Mouse (Mus musculus) forebrain, embryonic 15.5 days (tissue): ENCODE data around the gene Ahctf1. TPM values are rescaled to one million over a fixed set of nuclear protein-coding genes. Genes with fewer than 3 reads are reported as not detected.
"Not testable (repeated sequence)": the region's sequence is repeated elsewhere in the genome, so short reads cannot be mapped to it uniquely, and the experiment has no call there.

ENCODE experiments used
- ATAC-seq: fragments of 200-750 bp; cut with Nextera tagmentation; replicated peaks from 2 replicates; pipeline ENCODE4 v1.8.0; 2017; ENCODE audit warnings: mild to moderate bottlenecking, moderate TSS enrichment, moderate library complexity
- H3K27ac ChIP-seq: fragments of 300-500 bp; sonication (generic); replicated peaks from 2 replicates; pipeline ENCODE4 v1.5.1; 2015; ENCODE audit warnings: mild to moderate bottlenecking, inconsistent platforms
- H3K27me3 ChIP-seq: fragments of 300-500 bp; sonication (generic); 2 replicates; pipeline ENCODE4 v1.6.1; 2015; ENCODE audit warnings: inconsistent platforms
- H3K36me3 ChIP-seq: fragments of 300-500 bp; sonication (generic); 2 replicates; pipeline ENCODE4 v1.6.1; 2015; ENCODE audit warnings: mild to moderate bottlenecking, inconsistent platforms
- H3K4me1 ChIP-seq: fragments of 300-500 bp; sonication (generic); 2 replicates; pipeline ENCODE4 v1.6.1; 2015; ENCODE audit warnings: inconsistent platforms
- H3K4me2 ChIP-seq: fragments of 300-500 bp; sonication (generic); replicated peaks from 2 replicates; pipeline ENCODE4 v1.6.1; 2015; ENCODE audit warnings: mild to moderate bottlenecking, inconsistent platforms
- H3K4me3 ChIP-seq: fragments of 300-500 bp; sonication (generic); 2 replicates; pipeline ENCODE4 v1.5.1; 2015; ENCODE audit warnings: mild to moderate bottlenecking, inconsistent platforms
- H3K9ac ChIP-seq: fragments of 300-500 bp; sonication (generic); replicated peaks from 2 replicates; pipeline ENCODE4 v1.6.1; 2015; ENCODE audit warnings: mild to moderate bottlenecking, inconsistent platforms
- H3K9me3 ChIP-seq: fragments of 300-500 bp; sonication (generic); 2 replicates; pipeline ENCODE4 v1.6.1; 2016; ENCODE audit warnings: inconsistent platforms
- WGBS: fragments of 180-500 bp; shearing (Covaris S2); methylation state at CpG from one replicate; pipeline ENCODE4 v1.1.7; 2015; ENCODE audit warnings: mixed read lengths; 5-methylcytosine and 5-hydroxymethylcytosine counted together
- polyA plus RNA-seq: library from polyadenylated mRNA; unstranded; fragments of >200 nt; fragmentation: Nextera tagmentation; extraction: Ambion mirVana; gene quantifications from 2 replicates; pipeline ENCODE4 v1.2.1, GENCODE M21; 2015

The Ahctf1 gene
- polyA plus RNA-seq, 1 experiment from 2014 or later: 19.8 TPM

DNA sequence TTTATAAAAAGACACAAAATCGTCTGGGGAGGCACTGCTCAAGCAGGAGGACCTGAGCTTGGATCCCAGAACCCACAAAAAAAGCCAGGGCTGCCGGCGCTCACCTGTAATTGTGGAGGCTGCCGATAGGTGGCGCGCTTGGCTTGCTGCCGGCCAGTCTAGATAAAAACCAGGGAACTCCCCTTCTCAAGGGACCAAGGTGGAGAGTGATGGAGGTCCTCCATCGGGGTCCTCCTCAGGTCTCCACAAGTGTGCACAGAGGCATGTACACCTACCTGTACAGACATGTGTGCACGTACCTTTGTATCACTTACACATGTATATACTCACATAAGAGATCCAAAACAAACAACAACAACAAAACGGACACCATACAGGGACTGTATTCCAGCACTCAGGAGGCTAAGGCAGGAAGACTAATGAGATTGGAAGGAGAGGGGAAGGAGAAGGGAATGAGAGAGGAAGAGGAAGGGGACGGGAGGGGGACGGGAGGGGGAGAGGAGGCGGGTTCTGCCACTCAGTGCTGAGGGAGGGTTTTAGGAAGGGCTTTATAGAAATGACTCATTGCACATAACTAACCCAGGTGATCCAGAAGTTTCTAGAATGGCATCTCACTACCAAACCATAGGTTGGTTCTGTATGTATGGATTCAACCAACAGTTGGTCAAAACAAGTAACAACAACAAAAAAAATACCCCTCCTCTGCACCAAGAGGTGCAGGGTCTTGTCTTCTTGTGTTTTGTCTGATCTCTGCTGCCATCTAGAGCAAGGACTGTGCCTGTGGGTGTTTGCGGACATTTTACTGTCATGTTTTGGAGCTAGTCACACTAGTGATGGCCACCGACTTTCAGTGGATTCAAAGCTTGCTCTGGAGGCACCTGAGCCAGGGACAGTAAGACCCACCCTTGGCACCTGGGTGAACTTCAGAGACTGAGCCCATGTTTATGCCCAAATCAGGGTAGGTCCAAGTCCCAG, 68.7 kb downstream of the Ahctf1 start:
- H3K4me3 ChIP-seq: no peak overlapping the region
- no peaks in the 10 kb centered on the region for H3K4me1 ChIP-seq
- H3K36me3 ChIP-seq: no peaks in the 10 kb centered on the region
- ATAC-seq: no peak
- H3K4me2 ChIP-seq: no peak overlapping the region
- no peak overlapping the region for H3K27ac ChIP-seq
- H3K9me3 ChIP-seq: no peaks in the 10 kb centered on the region
- H3K9ac ChIP-seq: no peak overlapping the region
- H3K27me3 ChIP-seq: no peaks in the 10 kb centered on the region
- WGBS: 37% methylated on average over 15 of the region's 15 CpGs

GRCm38 (mm10) chr1:179731391-179731790, 72.1 kb downstream of the Ahctf1 start:
- 93% methylated on average over 3 of the region's 3 CpGs for WGBS
- Histone ChIP-seq H3K4me3 (no peak overlapping the region), H3K36me3 (no peaks in the 10 kb centered on the region), H3K9me3 (no peaks in the 10 kb centered on the region), H3K27me3 (no peaks in the 10 kb centered on the region), H3K4me1 (no peaks in the 10 kb centered on the region), H3K27ac (no peak overlapping the region), H3K4me2 (no peak overlapping the region), H3K9ac (no peak overlapping the region)
- ATAC-seq: no peak

- Histone ChIP-seq H3K27me3 (no peaks in the 10 kb centered on the region), H3K4me3 (no peak overlapping the region), H3K9me3 (no peaks in the 10 kb centered on the region), H3K4me2 (no peak overlapping the region), H3K4me1 (no peaks in the 10 kb centered on the region), H3K9ac (no peak overlapping the region), H3K36me3 (no peaks in the 10 kb centered on the region), H3K27ac (no peak overlapping the region)
- WGBS: 90% methylated on average over 10 of the region's 10 CpGs
- ATAC-seq: no peak
Observed at GRCm38 (mm10) chr1:179728661-179729060, 74.8 kb downstream of the Ahctf1 start.

DNA sequence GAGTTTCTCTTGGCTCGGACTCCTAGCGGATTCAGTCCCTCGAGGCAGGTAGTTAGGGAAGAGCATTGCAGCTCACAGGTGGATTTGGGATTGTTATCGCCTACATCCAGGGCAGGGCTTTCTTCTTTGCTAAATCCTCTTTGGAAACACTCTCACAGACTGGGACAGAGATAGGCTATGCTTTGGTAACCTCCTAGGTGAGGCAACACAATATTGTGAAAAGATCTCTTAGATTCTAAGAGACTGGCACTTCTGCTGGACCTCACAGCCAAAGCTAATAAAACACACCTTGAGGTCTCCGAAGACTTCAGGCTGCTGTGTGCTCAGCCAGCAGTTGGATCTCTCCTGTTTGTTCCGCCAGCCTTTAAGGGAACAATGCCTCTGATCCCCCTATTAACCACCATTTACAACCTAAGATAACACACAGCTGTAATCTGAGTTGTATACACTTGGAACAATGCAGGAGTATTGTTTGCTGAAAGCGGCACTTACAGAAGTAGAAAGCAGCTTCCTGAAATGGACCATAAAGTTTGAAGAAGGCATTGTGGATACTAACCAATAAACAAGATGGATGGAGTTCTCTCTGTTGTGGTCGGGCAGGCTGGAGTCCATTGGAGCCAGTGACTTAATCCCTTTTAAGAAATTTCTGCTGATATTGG, 80.5 kb downstream of the Ahctf1 start:
- H3K9ac ChIP-seq: no peak overlapping the region
- 75% methylated on average over 8 of the region's 8 CpGs for WGBS

DNA sequence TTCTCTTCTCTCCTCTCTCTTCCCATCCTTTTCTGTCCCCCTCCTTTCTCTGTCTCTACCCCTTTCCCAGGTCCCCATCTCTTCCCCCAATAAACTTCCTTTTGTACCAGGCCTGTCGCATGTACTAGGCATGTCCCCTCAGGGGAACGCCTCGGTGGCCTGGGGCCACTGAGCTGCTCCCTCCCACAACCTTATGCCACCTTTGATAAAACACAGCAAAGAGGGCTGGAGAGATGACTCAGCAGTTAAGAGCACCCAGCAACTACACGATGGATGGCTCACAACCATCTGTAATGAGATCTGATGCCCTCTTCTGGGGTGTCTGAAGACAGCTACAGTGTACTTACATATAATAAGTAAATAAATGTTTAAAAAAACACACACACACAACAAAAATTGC, 87.7 kb downstream of the Ahctf1 start:
- Histone ChIP-seq H3K36me3 (no peaks in the 10 kb centered on the region), H3K27me3 (no peaks in the 10 kb centered on the region), H3K4me1 (no peaks in the 10 kb centered on the region), H3K9ac (no peak overlapping the region), H3K9me3 (no peaks in the 10 kb centered on the region), H3K4me2 (no peak overlapping the region), H3K4me3 (no peak overlapping the region), H3K27ac (no peak overlapping the region)
- WGBS: 97% methylated on average over 4 of the region's 4 CpGs
- no peak for ATAC-seq

More for the DNA sequence above, 80.5 kb downstream of the Ahctf1 start:
- Histone ChIP-seq H3K27ac (no peak overlapping the region), H3K27me3 (no peaks in the 10 kb centered on the region), H3K4me2 (no peak overlapping the region), H3K4me3 (no peak overlapping the region), H3K9me3 (no peaks in the 10 kb centered on the region), H3K36me3 (no peaks in the 10 kb centered on the region), H3K4me1 (no peaks in the 10 kb centered on the region)
- no peak for ATAC-seq

DNA sequence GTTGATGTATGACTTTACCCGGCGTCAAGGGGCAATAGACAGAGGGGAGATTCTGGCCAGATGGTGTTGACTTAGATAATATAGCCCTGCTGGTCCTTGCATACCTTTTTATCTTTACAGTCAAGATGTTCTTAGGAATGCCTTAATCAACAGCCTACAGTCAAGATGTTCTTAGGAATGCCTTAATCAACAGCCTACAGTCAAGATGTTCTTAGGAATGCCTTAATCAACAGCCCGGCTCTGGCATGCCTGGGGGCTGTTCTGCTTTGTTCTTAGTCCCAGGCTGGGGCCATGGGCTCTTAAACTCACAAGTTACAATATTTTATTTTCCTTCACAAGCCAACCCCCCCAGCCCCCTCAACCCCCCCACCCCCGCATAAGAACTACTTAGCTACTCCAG, 88.2 kb downstream of the Ahctf1 start:
- ATAC-seq, H3K4me1 ChIP-seq, H3K4me3 ChIP-seq, H3K27me3 ChIP-seq, H3K9me3 ChIP-seq, H3K9ac ChIP-seq, H3K36me3 ChIP-seq, H3K27ac ChIP-seq, H3K4me2 ChIP-seq: not testable (repeated sequence)
- 92% methylated on average over 4 of the region's 4 CpGs for WGBS

GRCm38 (mm10) chr1:179713367-179713766, 90.1 kb downstream of the Ahctf1 start:
- Histone ChIP-seq H3K27ac (no peak overlapping the region), H3K9me3 (no peaks in the 10 kb centered on the region), H3K27me3 (no peaks in the 10 kb centered on the region), H3K4me1 (no peaks in the 10 kb centered on the region), H3K4me2 (no peak overlapping the region), H3K4me3 (no peak overlapping the region), H3K36me3 (no peaks in the 10 kb centered on the region), H3K9ac (no peak overlapping the region)
- 83% methylated on average over 3 of the region's 3 CpGs for WGBS
- no peak for ATAC-seq

DNA sequence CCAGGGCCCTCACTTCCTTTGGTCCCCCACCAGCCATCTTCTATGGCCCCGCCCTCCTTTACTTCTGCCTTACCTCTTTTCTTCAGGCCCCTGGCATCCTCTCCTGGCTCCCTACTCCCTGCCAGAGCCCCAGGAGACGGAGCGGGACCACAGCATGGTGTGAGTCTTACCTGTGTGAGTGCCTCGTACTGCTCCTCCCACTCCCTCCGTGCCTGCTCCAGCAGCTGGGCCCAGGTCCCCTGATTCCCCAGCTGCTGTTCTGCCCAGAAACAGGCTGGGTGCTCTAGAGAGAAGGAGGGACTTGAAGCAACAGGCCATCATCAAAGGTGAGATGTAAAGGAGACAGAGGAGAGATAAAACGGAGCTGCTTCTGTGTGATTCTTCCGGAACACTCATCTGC, 90.8 kb downstream of the Ahctf1 start:
- Histone ChIP-seq H3K27me3 (no peaks in the 10 kb centered on the region), H3K9ac (no peak overlapping the region), H3K9me3 (no peaks in the 10 kb centered on the region), H3K4me3 (no peak overlapping the region), H3K4me1 (no peaks in the 10 kb centered on the region), H3K4me2 (no peak overlapping the region), H3K36me3 (no peaks in the 10 kb centered on the region), H3K27ac (no peak overlapping the region)
- ATAC-seq: no peak
- WGBS: 85% methylated on average over 7 of the region's 7 CpGs

GRCm38 (mm10) chr1:179710739-179711138, 92.7 kb downstream of the Ahctf1 start:
- no peaks in the 10 kb centered on the region for H3K9me3 ChIP-seq
- H3K27me3 ChIP-seq: no peaks in the 10 kb centered on the region
- no peak overlapping the region for H3K27ac ChIP-seq
- ATAC-seq: no peak
- no peak overlapping the region for H3K4me3 ChIP-seq
- no peak overlapping the region for H3K4me2 ChIP-seq
- WGBS: 92% methylated on average over 5 of the region's 5 CpGs
- H3K4me1 ChIP-seq: no peaks in the 10 kb centered on the region
- no peak overlapping the region for H3K9ac ChIP-seq
- H3K36me3 ChIP-seq: no peaks in the 10 kb centered on the region

DNA sequence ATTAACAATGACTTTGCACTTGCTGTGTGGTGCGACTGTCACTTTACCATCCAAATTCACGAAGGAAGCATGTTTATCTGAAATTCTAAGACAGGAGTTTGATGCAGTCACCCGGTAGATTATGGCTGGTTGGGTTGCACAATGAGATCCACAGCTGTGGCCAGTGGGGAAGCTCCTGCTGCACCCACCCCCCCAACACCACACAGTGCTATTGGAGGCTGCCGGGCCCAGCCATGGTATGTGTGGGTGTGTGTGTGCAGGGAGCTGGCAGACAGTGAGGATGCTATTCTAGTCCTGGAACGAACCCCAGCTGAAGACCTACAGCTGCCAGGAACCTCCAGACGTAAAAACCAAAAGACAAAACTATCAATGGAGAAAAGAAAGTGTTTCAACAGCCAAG, 94.1 kb downstream of the Ahctf1 start:
- Histone ChIP-seq H3K27me3 (no peaks in the 10 kb centered on the region), H3K27ac (no peak overlapping the region), H3K9ac (no peak overlapping the region), H3K4me2 (no peak overlapping the region), H3K9me3 (no peaks in the 10 kb centered on the region), H3K4me3 (no peak overlapping the region), H3K4me1 (no peaks in the 10 kb centered on the region), H3K36me3 (no peaks in the 10 kb centered on the region)
- no peak; the same call in 1 of the 2 replicates for ATAC-seq
- WGBS: 75% methylated on average over 6 of the region's 6 CpGs

DNA sequence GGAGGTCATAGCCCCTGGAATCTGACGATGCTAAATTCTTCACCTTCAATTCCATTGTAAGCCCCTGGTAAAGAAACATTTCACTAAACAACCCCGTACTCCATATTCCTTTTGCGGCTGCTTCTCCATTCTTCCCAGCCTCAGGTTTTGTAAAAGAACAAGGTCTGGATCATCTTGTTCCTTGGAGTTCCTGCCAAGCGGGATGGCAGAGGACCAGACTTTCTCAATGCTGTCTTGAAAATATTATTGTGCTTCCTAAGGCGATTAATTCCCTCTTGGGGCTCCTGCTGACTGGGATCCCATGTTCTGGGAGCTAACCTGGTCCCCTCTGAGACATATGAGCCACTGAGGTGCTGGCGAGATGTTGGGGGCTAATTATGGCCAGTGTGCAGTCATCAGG, 98.3 kb downstream of the Ahctf1 start:
- WGBS: 77% methylated on average over 6 of the region's 6 CpGs
- H3K9ac ChIP-seq: no peak overlapping the region
- H3K4me2 ChIP-seq: no peak overlapping the region
- no peak for ATAC-seq
- H3K4me1 ChIP-seq: no peaks in the 10 kb centered on the region
- no peak overlapping the region for H3K4me3 ChIP-seq
- no peaks in the 10 kb centered on the region for H3K27me3 ChIP-seq
- no peaks in the 10 kb centered on the region for H3K36me3 ChIP-seq
- no peaks in the 10 kb centered on the region for H3K9me3 ChIP-seq
- H3K27ac ChIP-seq: no peak overlapping the region

- no peak overlapping the region for H3K4me3 ChIP-seq
- H3K4me1 ChIP-seq: no peaks in the 10 kb centered on the region
- H3K4me2 ChIP-seq: no peak overlapping the region
- H3K27me3 ChIP-seq: no peaks in the 10 kb centered on the region
- H3K9ac ChIP-seq: no peak overlapping the region
- ATAC-seq: no peak
- 90% methylated on average over 3 of the region's 3 CpGs for WGBS
- no peaks in the 10 kb centered on the region for H3K9me3 ChIP-seq
- no peaks in the 10 kb centered on the region for H3K36me3 ChIP-seq
- H3K27ac ChIP-seq: no peak overlapping the region
Observed at GRCm38 (mm10) chr1:179704150-179704549, 99.3 kb downstream of the Ahctf1 start.
